Mouse (Mus musculus) lung, adult 2 months (tissue): ENCODE measurements around the gene Fggy.

Experiments
- CTCF ChIP-seq: fragments of 200-500 bp; IDR thresholded peaks from 2 replicates; pipeline ENCODE4 v1.5.1; 2011; ENCODE audit warnings: mild to moderate bottlenecking, low read length, control low read depth; ENCODE audit not compliant: insufficient read depth
- POLR2A ChIP-seq: fragments of 200-500 bp; IDR thresholded peaks from 2 replicates; pipeline ENCODE4 v1.6.1; 2011; ENCODE audit warnings: low read depth, mild to moderate bottlenecking, control low read depth, low read length, borderline replicate concordance; ENCODE audit errors: extremely low read depth

DNA sequence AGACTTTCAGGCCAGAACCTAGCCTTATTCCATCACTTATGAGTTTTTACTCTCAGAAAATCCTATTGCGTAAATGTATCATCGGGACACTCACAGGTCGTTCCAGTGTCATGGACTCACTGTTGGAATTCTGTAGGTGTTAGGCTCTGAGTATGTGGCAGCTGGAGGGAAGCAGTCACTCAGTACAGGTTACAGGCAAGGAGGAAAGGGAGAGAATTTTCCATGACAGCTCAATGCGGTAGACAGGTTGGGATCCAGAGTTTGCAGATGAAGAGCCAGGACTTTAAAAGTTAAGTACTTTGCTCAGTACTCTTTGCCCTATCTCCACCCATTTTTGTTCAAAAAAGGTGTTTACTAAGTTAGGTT is 49.4 kb upstream of the Fggy start:
- TF ChIP-seq POLR2A (no peak), CTCF (no peak)
